30 mouse cellular contexts compared by ENCODE assay signal in genomic region chr9:93524055-93524454, GRCm38 (mm10).
A peak's percentile ranks its signal among the peaks of the same experiment; 100 is the strongest.
DNase-seq lines count a peak whose midpoint lies in the region; ATAC-seq and TF ChIP-seq lines count a peak whose summit lies in the region.
"Had no signal": no experiment of that assay in that cellular context is flagged by ENCODE, and none has a peak within 500 bp of the region (broad histone marks: within the 10 kb centered on the region; RNA-seq: fewer than 3 reads in every experiment).

No protein-coding gene starts in this region.

- no peaks in the 10 kb centered on the region for H3K9me3 ChIP-seq in hindbrain, postnatal 0 days (ENCODE audit: low read length)
- no peaks in the 10 kb centered on the region for H3K9me3 ChIP-seq in hindbrain, embryonic 13.5 days
- no peaks in the 10 kb centered on the region for H3K9me3 ChIP-seq in neural tube, embryonic 12.5 days
- H3K9me3 ChIP-seq: heart, embryonic 13.5 days; limb, embryonic 13.5 days; neural tube, embryonic 13.5 days had no signal

- H3K4me3 ChIP-seq in hindbrain, postnatal 0 days (ENCODE audit: low read length): no peak overlapping the region
- no peak overlapping the region for H3K4me3 ChIP-seq in hindbrain, embryonic 13.5 days
- no peak overlapping the region for H3K4me3 ChIP-seq in neural tube, embryonic 12.5 days
- H3K4me3 ChIP-seq: heart, embryonic 13.5 days; limb, embryonic 13.5 days; neural tube, embryonic 13.5 days had no signal

- H3K9ac ChIP-seq in hindbrain, postnatal 0 days (replicated peaks; ENCODE audit: low read length): no peak overlapping the region
- no peak overlapping the region for H3K9ac ChIP-seq in hindbrain, embryonic 13.5 days
- no peak overlapping the region for H3K9ac ChIP-seq in neural tube, embryonic 12.5 days
- H3K9ac ChIP-seq: heart, embryonic 13.5 days; limb, embryonic 13.5 days; neural tube, embryonic 13.5 days had no signal

- peak; percentile 24 for DNase-seq in embryo, embryonic 10.5 days (ENCODE audit: low spot score)
- no peak for DNase-seq in embryo, embryonic 10 days (ENCODE audit: low spot score)
- peak; percentile 6 for DNase-seq in hindbrain, postnatal 0 days (ENCODE audit: low spot score)
- DNase-seq in neural tube, embryonic 10.5 days (ENCODE audit: extremely low spot score, low spot score): no peak
- peak; percentile 29 for DNase-seq in retina, postnatal 1 day
- no peak for DNase-seq in layer of hippocampus, adult 11-12 months (ENCODE audit: low spot score)
- DNase-seq: adrenal gland, adult 8-10 months; cerebellum, adult 9-10 months; cerebellum, postnatal 36 days; gastrocnemius, postnatal 25 days; heart, adult 11 months; heart, postnatal 10 days; kidney, adult 2 months; kidney, postnatal 4 days; layer of hippocampus, postnatal 36 days; lung, postnatal 36 days; midbrain, embryonic 14.5 days; right cerebral cortex, adult 18-20 months; right cerebral cortex, postnatal 4 days; thymus, adult 18-20 months; thymus, postnatal 25 days had no signal

- H3K4me1 ChIP-seq in hindbrain, postnatal 0 days (ENCODE audit: insufficient read depth, low read length): no peaks in the 10 kb centered on the region
- no peaks in the 10 kb centered on the region for H3K4me1 ChIP-seq in hindbrain, embryonic 13.5 days (replicated peaks)
- no peaks in the 10 kb centered on the region for H3K4me1 ChIP-seq in neural tube, embryonic 12.5 days
- H3K4me1 ChIP-seq: heart, embryonic 13.5 days; limb, embryonic 13.5 days; neural tube, embryonic 13.5 days had no signal

- no peaks in the 10 kb centered on the region for H3K36me3 ChIP-seq in hindbrain, postnatal 0 days (ENCODE audit: insufficient read depth, low read length)
- H3K36me3 ChIP-seq in hindbrain, embryonic 13.5 days: no peaks in the 10 kb centered on the region
- H3K36me3 ChIP-seq in neural tube, embryonic 12.5 days: no peaks in the 10 kb centered on the region
- H3K36me3 ChIP-seq: heart, embryonic 13.5 days; limb, embryonic 13.5 days; neural tube, embryonic 13.5 days had no signal

- no peak for ATAC-seq in hindbrain, postnatal 0 days
- ATAC-seq in hindbrain, embryonic 13.5 days (ENCODE audit: low FRiP score): no peak
- peak; percentile 63; the same call in 1 of the 2 replicates for ATAC-seq in neural tube, embryonic 12.5 days (ENCODE audit: low FRiP score, low read depth)
- ATAC-seq: forebrain, embryonic 14.5 days had no signal

- H3K27me3 ChIP-seq in hindbrain, postnatal 0 days (ENCODE audit: insufficient read depth, low read length): no peaks in the 10 kb centered on the region
- no peaks in the 10 kb centered on the region for H3K27me3 ChIP-seq in hindbrain, embryonic 13.5 days
- no peaks in the 10 kb centered on the region for H3K27me3 ChIP-seq in neural tube, embryonic 12.5 days (replicated peaks)
- H3K27me3 ChIP-seq: CH12.LX; heart, embryonic 13.5 days; limb, embryonic 13.5 days; neural tube, embryonic 13.5 days had no signal

- WGBS in hindbrain, postnatal 0 days: 38% methylated on average over 6 of the region's 6 CpGs
- 32% methylated on average over 6 of the region's 6 CpGs for WGBS in hindbrain, embryonic 13.5 days
- 33% methylated on average over 6 of the region's 6 CpGs for WGBS in neural tube, embryonic 12.5 days

- no peak overlapping the region for H3K4me2 ChIP-seq in hindbrain, postnatal 0 days (ENCODE audit: low read depth, low read length)
- H3K4me2 ChIP-seq in hindbrain, embryonic 13.5 days: no peak overlapping the region
- H3K4me2 ChIP-seq in neural tube, embryonic 12.5 days (replicated peaks): no peak overlapping the region
- H3K4me2 ChIP-seq: heart, embryonic 13.5 days; limb, embryonic 13.5 days; liver, embryonic 11.5 days; neural tube, embryonic 13.5 days had no signal

- H3K27ac ChIP-seq in hindbrain, postnatal 0 days: no peak overlapping the region
- no peak overlapping the region for H3K27ac ChIP-seq in hindbrain, embryonic 13.5 days
- H3K27ac ChIP-seq in neural tube, embryonic 12.5 days: no peak overlapping the region
- H3K27ac ChIP-seq: heart, embryonic 13.5 days; limb, embryonic 13.5 days; neural tube, embryonic 13.5 days; stomach, postnatal 0 days had no signal

- TF ChIP-seq CTCF in hindbrain, postnatal 0 days (IDR thresholded peaks at IDR 0.05; ENCODE audit: low read depth): no peak

Comparison
In these comparisons a context has a peak if more than half of its experiments do, and no peak if none do; other contexts are left out.
1. DNase-seq: peak in embryo, embryonic 10.5 days (single experiment), hindbrain, postnatal 0 days (single experiment) and retina, postnatal 1 day (single experiment); none in embryo, embryonic 10 days (single experiment), neural tube, embryonic 10.5 days (single experiment) and layer of hippocampus, adult 11-12 months (single experiment).